Mouse (Mus musculus) cortical plate, adult 2 months (tissue): ENCODE results near the gene Myom3. TPM values are rescaled to one million over a fixed set of nuclear protein-coding genes. Genes with fewer than 3 reads are reported as not detected.

Experiments
- H3K27ac ChIP-seq: fragments of 200-500 bp; 2 replicates; pipeline ENCODE4 v1.5.1; 2012; ENCODE audit warnings: low read length, control low read depth, inconsistent platforms; ENCODE audit not compliant: insufficient read depth
- H3K4me1 ChIP-seq: fragments of 200-500 bp; 2 replicates; pipeline ENCODE4 v1.6.1; 2011; ENCODE audit warnings: low read length; ENCODE audit not compliant: control insufficient read depth, insufficient read depth
- H3K4me3 ChIP-seq: fragments of 200-500 bp; 2 replicates; pipeline ENCODE4 v1.5.1; 2011; ENCODE audit warnings: mild to moderate bottlenecking, low read length, control low read depth; ENCODE audit not compliant: insufficient read depth
- CTCF ChIP-seq: fragments of 200-500 bp; IDR thresholded peaks from 2 replicates; pipeline ENCODE4 v1.5.1; 2011; ENCODE audit warnings: mild to moderate bottlenecking, control low read depth, low read length; ENCODE audit not compliant: insufficient read depth; ENCODE audit errors: extremely low read depth
- POLR2A ChIP-seq: fragments of 200-500 bp; IDR thresholded peaks from 2 replicates; pipeline ENCODE4 v1.6.1; 2011; ENCODE audit warnings: mild to moderate bottlenecking, low read length, control low read depth; ENCODE audit not compliant: insufficient read depth; ENCODE audit errors: extremely low read depth
- polyA plus RNA-seq: library from polyadenylated mRNA; depleted of rRNA; stranded (reverse); fragments of >200 nt; gene quantifications from 2 replicates; pipeline ENCODE4 v1.2.3, GENCODE M21; 2012

The Myom3 gene
- polyA plus RNA-seq, 1 experiment, result 2.2 TPM

DNA sequence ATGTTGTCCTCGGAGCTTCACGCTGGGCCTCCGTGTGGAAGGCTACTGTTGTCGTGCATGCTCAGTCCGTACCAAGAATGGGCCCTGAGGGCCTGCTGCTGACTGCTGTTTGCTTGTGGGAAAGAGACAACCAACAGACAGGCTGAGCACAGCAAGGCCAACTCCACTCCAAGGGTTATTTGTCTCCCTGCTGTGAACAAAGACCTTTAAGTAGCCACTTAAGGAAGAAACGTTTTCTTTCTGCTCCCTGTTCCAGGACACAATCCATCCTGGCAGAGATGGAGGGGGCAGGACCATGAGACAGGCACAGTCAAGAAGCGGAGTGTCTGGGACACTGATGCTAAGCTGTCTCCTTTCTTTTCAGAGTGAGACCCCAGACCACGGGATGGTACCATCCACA is 64.7 kb downstream of the Myom3 start:
- Histone ChIP-seq H3K4me3 (no peak overlapping the region), H3K27ac (no peak overlapping the region), H3K4me1 (peaks cover 4% of the 10 kb centered on the region; the same call in 1 of the 2 replicates)
- TF ChIP-seq POLR2A (no peak), CTCF (no peak)

GRCm38 (mm10) chr4:135828491-135828890 is 69.0 kb downstream of the Myom3 start:
- Histone ChIP-seq H3K4me3 (no peak overlapping the region), H3K4me1 (peaks cover 13% of the 10 kb centered on the region), H3K27ac (peak overlapping the region; percentile 31; the same call in 1 of the 2 replicates)
- no peak for TF ChIP-seq POLR2A
- TF ChIP-seq CTCF, result no peak

DNA sequence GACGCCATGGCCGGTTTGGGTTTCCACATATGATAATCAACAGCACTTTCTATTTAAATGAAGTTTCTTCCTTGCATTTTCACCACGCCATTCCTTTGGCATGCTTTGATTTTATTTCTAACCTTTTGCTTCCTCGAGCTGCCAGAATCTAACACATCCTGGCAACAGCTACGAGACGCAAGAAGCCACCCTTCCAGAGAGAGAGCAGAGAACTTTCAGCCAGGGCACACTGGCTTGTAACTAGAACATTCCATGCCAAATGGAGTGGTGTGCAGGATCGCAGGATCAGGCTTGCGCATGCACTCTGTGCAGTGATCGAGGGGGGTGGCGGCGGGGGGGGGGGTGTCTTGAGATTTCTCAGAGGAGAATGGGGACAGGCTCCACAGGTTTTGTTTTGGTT is 72.6 kb downstream of the Myom3 start:
- no peak overlapping the region for H3K27ac ChIP-seq
- no peak for TF ChIP-seq POLR2A
- TF ChIP-seq CTCF, result no peak
- peaks cover 14% of the 10 kb centered on the region for H3K4me1 ChIP-seq
- H3K4me3 ChIP-seq, result no peak overlapping the region

DNA sequence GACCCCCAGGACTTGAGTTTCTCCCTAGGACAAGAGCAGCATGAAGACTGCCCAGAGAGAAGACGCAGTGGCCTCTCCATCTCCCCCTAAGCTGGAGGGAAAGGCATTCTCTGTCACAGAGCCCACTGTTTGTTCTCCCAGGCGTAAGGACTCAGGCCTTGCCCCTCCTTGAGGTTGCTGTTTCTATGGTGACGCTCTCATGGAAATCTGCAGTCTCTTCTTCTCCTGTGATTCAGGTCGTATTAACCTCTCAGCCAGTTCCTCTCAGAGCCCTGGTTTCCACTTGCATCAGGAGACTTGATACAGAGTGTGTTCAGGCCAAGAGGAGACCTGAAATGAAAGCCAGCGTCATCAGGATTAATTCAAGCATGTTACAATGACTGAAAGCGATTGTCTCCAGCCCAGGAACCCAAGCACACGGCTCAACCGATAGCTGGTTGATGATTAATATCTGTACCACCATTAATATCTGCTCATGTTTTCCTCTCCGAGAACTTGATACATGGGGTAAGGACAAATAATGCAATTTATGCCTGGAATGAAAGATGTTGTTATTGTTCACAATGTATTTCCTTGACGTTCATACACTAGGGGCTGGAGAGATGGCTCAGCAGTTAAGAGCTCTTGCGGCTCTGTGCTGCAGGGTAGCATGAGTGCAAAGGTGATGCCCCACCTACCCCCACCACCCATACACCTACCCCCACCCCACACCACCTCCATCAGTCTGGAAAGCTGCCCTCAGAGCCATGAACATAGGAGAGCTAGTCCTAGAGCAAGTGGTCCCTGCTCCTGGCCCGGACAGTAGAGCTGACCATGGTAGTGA is 74.0 kb downstream of the Myom3 start:
- Histone ChIP-seq H3K4me1 (peaks cover 14% of the 10 kb centered on the region), H3K4me3 (no peak overlapping the region), H3K27ac (no peak overlapping the region)
- TF ChIP-seq POLR2A (no peak), CTCF (no peak)

DNA sequence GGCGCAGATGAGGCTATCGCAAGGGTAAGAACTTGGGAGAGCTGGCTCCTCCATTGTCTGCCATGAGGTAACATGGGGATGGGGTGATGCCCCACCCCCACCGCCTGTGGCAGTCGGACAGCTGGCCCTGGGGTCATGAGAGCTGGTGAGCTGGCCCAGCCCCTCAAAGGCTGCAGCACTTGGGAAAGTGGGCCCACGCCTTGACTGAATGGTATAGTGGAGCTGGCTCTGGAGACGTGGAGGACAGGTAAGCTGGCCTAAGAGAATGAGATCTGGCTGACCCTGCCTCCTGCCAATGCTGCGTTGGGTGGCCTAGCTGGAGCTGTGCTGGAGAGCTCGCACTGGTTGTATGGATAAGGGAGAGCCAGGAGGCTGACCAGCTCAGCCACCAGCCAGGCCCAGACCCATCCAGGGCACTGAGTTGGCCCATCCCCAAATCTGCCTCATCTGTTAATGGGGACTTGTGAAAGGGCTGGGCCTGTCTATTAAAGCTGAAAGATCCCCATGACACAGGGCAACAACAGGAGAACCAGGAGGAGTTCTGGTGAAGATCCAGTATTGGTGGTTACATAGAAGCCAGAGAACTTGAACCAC is 74.7 kb downstream of the Myom3 start:
- H3K27ac ChIP-seq, result no peak overlapping the region
- H3K4me3 ChIP-seq, result no peak overlapping the region

GRCm38 (mm10) chr4:135838925-135839292 is 79.4 kb downstream of the Myom3 start:
- H3K4me1 ChIP-seq, result 0 out of 2 replicates have a peak, but pooled peaks cover 1% of the 10 kb centered on the region
- no peak for TF ChIP-seq POLR2A
- no peak for TF ChIP-seq CTCF
- H3K4me3 ChIP-seq, result no peak overlapping the region
- H3K27ac ChIP-seq, result no peak overlapping the region

More for the DNA sequence above, 74.7 kb downstream of the Myom3 start:
- no peak for TF ChIP-seq POLR2A
- H3K4me1 ChIP-seq, result peaks cover 11% of the 10 kb centered on the region

DNA sequence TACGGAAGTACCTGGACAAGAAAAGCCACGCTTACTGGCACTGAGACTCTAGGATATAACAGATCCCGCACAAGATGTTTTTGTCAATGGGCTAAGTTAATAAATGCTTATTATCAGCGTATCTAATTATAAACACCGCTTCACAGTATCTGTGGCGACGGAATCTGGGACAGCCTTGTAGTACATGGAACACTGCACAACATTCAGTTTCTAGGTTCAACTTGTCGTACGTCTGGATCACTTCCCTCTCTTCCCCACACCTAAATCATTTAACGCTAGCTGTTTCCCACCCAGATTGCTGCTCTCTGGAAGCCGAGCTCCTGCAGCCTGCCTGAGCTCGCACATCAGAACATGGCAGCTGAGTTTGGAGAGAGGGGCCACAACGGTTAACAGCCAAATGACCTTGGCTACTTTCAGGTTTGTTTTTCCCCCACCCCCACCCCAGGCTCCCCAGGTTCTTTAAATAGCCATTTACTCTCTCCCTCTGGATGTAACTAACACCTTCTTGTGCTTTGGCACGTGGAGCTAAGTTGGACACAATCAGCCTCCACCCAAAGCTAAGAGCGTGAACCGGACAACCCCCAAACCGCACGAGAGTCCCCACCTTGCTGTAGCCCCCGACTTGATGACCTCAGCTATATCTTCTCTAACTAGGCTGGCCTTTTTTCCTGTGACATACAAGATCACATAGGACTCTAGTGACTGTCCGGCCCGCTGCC is 79.9 kb downstream of the Myom3 start:
- Histone ChIP-seq H3K4me3 (no peak overlapping the region), H3K4me1 (0 out of 2 replicates have a peak, but pooled peaks cover 1% of the 10 kb centered on the region), H3K27ac (no peak overlapping the region)
- TF ChIP-seq CTCF (no peak), POLR2A (no peak)

DNA sequence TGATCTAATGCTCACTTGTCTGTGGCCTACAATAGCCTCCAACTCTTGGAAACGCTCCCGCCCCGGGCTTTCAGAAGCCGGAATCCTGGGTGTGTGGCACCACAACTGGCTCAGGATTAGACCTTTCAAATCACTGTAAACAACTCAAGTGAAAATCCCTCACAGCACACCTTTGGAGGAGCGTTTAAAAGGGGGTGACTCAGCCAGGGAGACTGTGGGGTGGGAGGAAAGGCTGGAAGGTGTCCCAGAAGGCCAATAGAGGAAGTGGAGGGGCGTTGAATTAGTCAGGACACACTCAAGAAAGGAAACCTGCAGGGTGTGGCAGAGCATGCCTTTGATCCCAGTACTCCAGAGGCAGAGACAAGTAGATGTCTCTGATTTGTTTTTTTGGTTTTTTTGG is 84.9 kb downstream of the Myom3 start:
- Histone ChIP-seq H3K4me3 (no peak overlapping the region), H3K4me1 (no peaks in the 10 kb centered on the region; the same call in 1 of the 2 replicates), H3K27ac (no peak overlapping the region)
- no peak for TF ChIP-seq POLR2A
- TF ChIP-seq CTCF, result no peak

DNA sequence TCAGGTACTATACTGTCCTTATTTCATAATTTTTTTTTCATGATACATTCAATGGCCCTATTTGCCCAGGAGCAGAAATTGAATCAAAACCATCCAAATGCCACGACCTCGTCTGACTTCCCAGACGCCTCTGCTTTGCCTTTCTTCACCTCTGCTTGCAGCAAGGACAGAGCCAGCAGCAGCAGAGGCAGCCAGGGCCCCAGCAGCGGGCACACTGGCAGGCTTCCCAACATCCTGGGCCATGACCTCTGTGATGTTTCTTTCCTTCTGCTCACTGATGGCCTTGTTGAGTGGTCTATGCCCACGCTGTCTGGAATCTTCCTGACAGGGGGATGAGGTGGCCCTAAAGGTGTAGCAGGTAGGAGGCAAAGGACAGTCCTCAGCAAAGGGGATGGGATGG is 88.1 kb downstream of the Myom3 start:
- Histone ChIP-seq H3K4me1 (peaks cover 2% of the 10 kb centered on the region; the same call in 1 of the 2 replicates), H3K27ac (no peak overlapping the region), H3K4me3 (no peak overlapping the region)
- TF ChIP-seq POLR2A (no peak), CTCF (no peak)
